Mouse (Mus musculus) mouse embryonic stem cell (cell line): ENCODE data around the gene 2410002F23Rik.
"Not testable (repeated sequence)": the region's sequence is repeated elsewhere in the genome, so short reads cannot be mapped to it uniquely, and the experiment has no call there.

Experiments
- in situ Hi-C, 2 experiments: fragments of 300-500 bp; cut with MboI; formaldehyde crosslinking; loops; 1 replicate in 1 of 2; 3 replicates in 1 of 2; pipeline ENCODE4 v1.14.3; 2019 to 2020; ENCODE audit warnings: low sequenced_read_pairs in 2 of 2, low pct_unique_long_range_greater_than_20kb in 1 of 2, mixed read lengths in 1 of 2; ENCODE audit not compliant: unreplicated experiment in 1 of 2

Gene 2410002F23Rik

DNA sequence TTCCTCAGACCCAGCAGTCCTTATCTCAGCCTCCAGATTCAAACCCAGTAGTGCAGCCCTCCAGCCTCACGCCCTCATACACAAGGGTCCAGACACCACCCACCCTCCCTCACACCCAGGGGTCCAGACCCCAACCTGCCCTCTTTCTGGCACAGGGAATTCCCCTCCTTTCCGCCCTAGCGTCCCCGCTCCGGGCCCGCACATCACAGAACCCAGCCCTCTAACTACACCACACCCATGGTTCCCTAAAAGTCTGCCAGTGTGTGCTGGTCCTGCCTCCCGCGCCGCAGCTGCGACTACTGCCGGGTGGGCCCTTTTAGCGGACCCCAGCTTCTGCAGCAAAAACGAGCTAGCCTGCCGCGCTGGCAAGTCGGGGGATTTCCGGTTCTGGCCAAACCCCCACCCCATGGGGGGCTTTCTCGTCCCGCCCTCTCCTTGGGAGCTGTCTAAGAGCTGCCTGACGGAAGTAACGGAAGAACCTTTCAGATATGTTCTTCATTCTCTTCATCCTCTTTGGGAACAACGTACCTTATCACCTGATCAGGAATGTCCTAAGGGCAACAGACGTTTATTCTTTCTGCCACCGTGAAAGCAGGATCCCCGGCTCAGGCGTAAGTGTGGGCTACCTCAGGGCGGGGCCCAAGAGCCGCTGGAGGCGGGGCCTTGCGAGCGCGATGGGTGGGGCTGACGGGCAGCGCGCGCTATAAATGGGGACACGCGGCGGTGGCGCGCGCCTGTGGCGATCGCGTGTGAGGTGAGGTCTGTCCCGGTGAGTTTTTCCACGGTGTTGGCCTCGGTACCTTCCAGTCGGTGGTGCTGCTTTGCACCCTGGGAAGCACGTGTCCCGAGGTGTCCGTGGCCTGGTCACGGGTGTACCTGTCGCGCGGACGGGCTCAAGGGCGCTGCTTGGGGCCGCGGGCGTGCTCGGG is at the start of gene 2410002F23Rik, which contains the start of gene 1700028J19Rik:
Gene 2410002F23Rik (plus strand): TSS at position 668 of the 929 bp plus-strand sequence.
Gene 1700028J19Rik (minus strand): TSS at position 641 of the 929 bp plus-strand sequence.
- in situ Hi-C loops, result no loop called here

DNA sequence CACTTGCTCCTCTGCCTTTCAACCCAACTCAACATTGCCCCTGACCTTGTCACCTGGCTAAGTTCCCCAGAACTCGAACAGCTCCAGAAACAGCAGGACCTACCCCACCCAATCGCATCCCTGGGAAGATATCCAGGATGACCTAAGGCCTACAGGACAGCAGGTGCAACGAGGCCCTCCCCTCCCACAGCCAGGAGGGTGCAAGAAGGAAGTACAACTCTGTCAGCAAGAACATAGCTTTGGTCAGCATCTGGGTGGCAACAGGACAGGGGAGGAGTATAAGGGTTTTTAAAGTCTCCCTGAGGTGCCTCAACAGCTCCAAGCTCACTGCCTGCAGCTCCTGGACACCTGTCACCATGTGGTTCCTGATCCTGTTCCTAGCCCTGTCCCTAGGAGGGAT is 48.6 kb upstream of the 2410002F23Rik start, which contains the start of gene Klk1b3:
Gene Klk1b3 (plus strand): TSS at position 301 of the 400 bp plus-strand sequence.
- in situ Hi-C loops, result loop anchor here in 1 of 2 experiments (5.0 kb wide), 1 partner anchor 76 kb away; no protein-coding TSS in a partner anchor

DNA sequence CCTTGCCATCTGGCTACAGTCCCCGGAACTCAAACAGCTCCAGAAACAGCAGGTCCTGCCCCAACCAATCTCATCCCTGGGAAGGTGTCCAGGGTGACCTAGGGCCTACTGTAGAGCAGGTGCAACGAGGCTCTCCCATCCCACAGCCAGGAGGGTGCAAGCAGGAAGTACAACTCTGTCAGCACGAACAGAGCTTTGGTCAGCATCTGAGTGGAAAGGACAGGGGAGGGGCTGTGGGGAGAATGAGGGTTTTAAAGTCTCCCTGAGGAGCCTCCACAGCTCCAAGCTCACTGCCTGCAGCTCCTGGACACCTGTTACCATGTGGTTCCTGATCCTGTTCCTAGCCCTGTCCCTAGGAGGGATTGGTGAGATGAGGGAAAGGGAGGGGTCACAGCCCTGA is 39.4 kb upstream of the 2410002F23Rik start, which contains the start of gene Klk1b4:
Gene Klk1b4 (plus strand): TSS at position 301 of the 400 bp plus-strand sequence.
- in situ Hi-C loops, result not testable (repeated sequence)

DNA sequence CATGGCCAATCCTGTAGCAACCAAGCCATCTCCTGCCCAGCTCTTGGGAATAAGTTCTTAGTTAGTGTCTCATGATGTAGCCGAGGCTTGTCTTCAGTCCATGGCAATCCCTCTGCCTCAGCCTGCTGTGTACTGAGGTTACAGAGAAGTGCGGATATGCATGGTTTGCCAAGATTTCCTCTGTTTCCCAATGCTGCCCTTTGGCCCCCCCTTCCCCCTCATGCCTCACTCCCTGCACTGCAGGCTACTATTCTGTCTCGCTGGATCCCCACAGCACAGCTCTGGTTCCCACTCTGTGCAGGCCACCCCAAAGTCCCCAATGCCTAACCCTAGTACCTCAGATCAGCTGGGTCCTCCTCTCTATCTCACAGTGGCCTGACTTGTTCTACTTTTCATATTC is 38.2 kb upstream of the 2410002F23Rik start:
- in situ Hi-C loops, result no loop called here

DNA sequence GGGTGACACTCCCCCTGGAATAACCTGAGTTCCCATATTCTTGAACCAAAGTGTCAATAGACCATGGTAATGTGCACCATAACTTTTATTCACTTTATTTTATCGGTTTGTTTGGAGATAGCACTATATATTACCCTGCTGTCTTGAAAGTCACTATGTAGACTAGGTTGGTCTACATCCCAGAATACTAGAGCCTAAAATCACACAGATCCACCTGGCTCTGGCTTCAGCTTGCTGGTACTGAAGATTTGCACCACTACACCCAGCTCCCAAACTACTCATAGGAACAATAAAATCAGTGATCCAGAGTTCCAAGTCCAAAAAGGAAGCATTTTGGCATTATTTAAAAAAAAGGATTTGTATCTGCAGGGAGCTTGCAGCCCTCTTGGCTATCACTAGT is 30.9 kb upstream of the 2410002F23Rik start, which contains the start of gene Klk1b5:
Gene Klk1b5 (plus strand): TSS at position 301 of the 400 bp plus-strand sequence.
- in situ Hi-C loops, result no loop called here

DNA sequence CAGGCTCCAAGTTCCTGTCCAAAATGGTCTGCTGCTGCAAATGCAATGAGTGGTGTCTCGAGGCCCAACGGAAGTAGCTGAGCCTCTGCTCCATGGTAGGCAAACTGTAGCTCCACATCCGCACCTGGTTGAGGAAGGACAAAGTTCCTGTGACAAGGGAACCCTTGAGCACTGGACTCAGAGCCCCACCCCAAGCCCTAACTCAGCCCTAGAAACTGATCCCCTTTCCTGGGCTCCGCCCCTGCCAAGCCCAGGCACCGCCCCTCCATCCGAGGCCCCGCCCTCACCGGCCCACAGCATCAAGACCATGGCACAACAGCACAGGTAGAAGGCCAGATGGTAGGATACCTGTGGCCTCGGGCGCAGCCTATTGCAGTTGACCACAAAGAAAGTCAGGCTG is 24.9 kb upstream of the 2410002F23Rik start:
- in situ Hi-C loops, result not testable (repeated sequence)

DNA sequence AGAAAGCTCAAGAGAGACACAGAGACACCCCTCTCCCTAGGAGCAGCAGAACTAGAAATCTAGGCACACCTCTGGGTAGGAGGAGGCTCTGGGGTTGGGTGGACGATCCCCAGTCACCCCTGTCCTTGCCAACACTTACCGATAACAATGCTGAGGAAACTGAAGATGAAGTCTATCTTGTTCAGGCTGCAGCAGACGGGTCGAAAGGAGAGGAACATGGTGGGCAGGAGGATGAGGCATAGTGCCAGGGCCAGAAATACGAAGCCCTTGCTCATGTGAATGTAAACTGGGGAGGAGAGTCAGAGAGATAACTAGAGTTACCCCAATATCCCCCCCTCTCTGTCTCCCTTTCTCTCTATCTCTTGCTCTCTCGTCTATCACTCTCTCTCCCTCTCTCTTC is 24.2 kb upstream of the 2410002F23Rik start:
- in situ Hi-C loops, result not testable (repeated sequence)

DNA sequence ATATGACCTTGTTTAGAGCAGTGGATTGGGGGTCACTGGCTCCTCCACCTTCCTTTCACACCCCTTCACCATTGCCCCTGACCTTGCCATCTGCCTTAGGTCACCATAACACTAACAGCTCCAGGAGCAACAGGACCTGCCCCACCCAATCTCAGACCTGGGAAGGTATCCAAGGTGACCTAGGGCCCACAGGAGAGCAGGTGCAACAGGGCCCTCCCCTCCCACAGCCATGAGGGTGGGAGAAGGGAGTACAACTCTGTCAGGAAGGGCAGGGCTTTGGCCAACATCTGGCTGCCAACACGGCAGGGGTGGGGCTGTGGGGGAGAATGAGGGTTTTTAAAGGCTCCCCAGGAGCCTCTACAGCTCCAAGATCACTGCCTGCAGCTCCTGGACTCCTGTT is 21.4 kb upstream of the 2410002F23Rik start, which contains the start of gene Klk1:
Gene Klk1 (plus strand): TSS at position 285 of the 400 bp plus-strand sequence.
- in situ Hi-C loops, result no loop called here

DNA sequence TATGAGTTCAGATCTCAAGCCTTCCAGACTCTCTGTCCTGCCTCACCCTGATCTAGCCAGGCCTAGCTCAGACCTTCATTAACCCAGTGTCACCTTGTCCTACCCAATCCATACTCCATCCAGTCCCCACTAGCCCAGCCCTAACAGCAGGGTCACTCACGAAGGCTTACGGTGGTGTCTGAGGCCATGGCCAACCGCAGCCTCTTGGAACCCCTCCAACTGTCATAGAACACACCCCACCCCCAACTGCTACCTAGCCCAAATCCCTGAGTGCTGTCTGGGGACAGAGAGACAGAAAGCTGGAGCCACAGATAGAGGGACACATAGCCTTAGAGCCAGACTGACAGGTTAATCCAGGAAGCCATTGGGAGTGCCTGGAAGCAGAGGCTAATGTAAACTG is 10.6 kb upstream of the 2410002F23Rik start, which contains the start of gene Gm36864:
Gene Gm36864 (plus strand): TSS at position 269 of the 400 bp plus-strand sequence.
- in situ Hi-C loops, result loop anchor here in 1 of 2 experiments (10.0 kb wide), 1 partner anchor 311 kb away; no protein-coding TSS in a partner anchor

DNA sequence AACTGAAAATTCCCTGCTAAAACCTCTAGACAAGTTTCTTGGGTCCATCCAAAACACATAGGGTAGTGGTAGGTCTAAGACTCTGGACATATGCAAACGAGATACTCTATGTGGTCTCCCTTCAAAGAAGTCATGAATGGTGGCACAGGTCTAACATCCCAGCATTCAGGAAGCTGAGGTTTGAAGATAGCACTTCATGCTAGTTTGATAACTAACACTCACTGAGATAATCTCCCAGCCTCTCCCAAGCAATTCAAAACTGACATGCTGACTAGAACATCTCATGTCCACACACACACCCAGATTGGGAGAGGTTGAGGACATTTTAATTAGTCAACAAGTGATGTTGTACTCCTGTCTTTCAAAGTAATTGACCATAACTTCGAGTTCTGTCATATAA is 6.6 kb upstream of the 2410002F23Rik start:
- in situ Hi-C loops, result loop anchor here in 1 of 2 experiments (10.0 kb wide), 1 partner anchor 315 kb away; no protein-coding TSS in a partner anchor

DNA sequence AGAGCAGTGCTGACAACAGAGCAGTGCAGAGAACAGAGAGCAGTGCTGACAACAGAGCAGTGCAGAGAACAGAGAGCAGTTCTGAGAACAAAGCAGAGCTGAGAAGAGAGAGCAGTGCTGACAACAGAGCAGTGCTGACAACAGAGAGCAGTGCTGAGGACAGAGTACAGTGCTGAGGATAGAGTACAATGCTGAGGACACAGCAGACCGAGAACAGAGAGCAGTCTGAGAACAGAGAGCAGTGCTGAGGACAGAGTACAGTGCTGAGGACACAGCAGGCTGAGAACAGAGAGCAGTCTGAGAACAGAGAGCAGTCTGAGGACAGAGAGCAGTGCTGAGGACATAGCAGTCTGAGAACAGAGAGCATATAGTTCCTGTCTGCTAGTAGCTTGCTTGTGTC is 5.8 kb upstream of the 2410002F23Rik start:
- in situ Hi-C loops, result no loop called here

DNA sequence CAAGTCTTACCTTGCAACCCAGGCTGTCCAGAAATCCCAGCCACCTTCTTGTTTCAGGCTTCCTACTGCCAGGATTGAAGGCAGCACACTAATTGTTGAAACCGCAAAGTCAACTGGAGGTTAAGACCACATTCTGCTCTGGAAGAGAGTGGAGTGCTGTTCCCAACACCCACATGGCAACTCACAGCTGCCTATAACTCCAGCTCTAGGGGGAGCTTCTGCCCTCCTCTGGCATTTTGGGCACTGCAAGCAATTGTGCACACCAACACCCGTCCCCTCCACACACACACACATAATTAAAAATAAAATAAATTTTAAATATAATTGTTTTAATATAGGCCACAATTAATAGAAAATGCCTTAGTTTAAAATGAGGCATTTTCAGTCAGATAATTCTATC is 5.4 kb upstream of the 2410002F23Rik start:
- in situ Hi-C loops, result no loop called here

DNA sequence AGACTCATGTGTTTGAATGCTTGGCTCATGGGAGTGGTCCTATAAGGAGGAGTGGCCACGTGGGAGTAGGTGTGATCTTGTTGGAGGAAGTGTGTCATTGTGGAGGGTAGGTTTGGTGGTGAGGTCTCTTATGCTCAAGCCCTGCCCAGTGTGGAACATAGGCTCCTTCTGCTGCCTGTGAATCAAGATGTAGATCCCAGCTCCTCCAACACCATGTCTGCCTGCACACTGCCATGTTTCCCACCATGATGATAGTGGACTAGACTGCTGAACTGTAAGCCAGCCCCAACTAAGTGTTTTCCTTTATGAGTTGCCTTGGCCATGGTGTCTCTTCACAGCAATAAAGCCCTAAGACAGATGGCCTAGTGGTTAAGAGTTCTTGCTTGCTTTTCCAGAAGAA is 2.4 kb upstream of the 2410002F23Rik start:
- in situ Hi-C loops, result no loop called here

DNA sequence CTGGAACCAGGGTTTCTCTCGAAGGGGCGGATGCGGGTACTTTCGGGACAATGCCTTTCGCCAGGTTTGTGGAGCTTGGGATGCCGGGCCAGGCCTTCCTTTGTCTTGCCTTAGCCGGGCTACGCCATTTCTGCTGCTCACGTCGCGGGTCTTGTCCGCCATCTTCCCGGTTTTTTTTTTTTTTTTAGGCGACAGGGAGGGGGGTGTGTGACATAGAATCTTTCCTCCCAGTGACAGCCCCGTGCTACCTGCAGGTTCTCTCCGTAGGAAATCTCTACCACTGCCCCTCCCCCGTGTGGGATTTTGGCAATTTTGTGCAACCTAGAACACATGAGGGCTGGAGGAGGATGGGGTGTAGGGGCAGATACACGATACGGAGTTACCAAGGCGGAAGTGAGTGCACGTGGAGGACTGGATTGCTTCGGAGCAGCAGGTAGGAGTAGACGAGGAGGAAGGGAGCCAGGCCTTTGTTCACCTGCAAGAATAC is 505 bp downstream of the 2410002F23Rik start:
- in situ Hi-C loops, result no loop called here

DNA sequence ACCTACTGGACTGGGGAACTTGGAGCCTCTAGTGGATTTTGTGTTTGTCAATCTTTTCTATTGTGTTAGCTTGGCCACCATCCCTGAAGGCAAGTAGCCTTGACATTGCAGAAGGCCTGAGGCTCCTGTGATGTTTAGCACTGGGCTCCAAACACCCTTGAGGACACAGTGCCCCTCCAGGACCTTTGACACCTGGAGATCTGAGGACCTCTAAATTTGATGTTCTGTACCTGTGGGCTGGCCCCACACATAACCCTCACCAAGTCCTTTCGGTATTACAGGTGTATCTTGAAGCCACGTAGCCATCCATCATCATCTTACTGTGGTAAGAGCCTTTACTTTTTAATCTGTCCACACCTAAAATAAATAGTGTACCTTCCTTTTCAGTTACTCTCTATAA is 1.4 kb downstream of the 2410002F23Rik start:
- in situ Hi-C loops, result no loop called here

DNA sequence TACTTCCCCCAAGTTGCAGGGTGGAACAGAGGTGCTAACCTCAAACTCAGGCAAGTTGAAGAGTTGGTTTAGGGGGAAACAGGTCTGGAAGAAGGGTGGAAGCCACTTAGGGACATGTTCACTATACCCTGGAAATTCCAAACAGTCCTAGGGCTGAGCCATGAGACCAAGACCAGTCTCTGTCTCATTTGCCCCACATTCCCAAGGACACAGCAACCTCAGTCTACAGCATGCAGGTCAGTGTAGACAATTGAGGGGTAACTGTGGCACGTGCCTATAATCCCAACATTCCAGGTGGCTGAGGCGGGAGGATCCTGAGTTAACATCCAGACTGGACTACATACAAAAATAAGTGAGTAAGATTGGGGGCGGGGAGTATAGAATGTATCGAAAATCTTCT is 2.7 kb downstream of the 2410002F23Rik start:
- in situ Hi-C loops, result no loop called here

DNA sequence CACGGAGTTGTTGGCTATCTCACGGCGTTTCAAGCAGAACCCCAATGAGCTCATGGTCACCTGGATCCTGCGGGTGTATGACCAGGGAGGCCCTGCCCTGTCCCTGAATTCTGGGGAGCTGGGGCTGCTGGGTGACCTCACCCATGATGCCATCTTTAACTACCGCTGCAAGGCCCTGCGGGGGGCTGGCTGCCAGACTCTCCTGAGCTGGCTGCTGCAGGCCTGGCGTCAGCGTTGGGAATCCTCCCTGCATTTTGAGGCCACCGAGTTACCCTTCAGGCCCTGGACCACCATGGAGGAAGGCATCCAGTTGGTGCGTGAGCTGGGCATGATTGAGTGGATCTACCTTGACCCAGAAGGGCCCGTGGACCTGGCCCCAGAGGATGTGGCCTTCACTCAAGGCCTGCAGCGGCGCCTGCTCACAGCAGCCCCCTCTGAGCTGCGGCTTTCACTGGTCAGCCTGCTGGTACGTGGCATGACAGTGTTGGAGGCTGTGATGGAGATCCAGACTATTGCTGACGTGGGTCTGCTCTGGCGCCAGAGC is 4.3 kb downstream of the 2410002F23Rik start:
- in situ Hi-C loops, result loop anchor here in 1 of 2 experiments (25.0 kb wide), 1 partner anchor 386 kb away; no protein-coding TSS in a partner anchor

DNA sequence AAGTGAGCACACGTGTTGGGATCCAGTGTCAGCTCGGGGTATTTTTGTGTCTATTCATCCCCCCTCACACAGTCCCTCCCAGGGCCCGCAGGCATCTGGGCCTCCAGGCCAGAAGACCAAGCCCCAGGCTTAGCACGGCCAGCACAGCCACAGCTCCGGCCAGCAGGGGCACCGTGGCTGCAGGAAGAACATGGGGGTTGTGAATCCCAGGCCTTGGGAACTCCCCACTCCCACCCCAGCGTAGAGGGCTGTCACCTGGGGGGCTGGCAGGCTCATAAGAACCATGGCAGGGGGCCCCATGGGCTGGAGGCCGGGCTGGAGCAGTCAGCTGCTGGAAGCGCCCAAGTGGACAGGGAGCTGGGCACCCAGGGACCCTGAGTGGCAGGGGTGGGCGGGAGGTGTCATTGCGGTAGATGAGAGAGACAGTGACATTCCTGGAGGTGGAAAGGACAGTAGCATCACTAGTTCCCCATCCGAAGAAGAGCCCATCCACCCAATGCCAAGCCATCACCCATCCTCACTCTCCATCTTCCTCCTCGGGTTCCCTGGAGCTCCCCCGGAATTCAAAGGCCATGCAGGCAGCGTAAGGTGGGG is 6.6 kb downstream of the 2410002F23Rik start:
- in situ Hi-C loops, result loop anchor here in 1 of 2 experiments (25.0 kb wide), 1 partner anchor 384 kb away; no protein-coding TSS in a partner anchor
